Mouse (Mus musculus) hindbrain, embryonic 16.5 days (tissue): Measurements from ENCODE around the gene Stk32c. TPM values are rescaled to one million over a fixed set of nuclear protein-coding genes. Genes with fewer than 3 reads are reported as not detected.

ENCODE experiments used
- ATAC-seq: fragments of 200-750 bp; cut with Nextera tagmentation; 2 replicates; pipeline ENCODE4 v1.8.0; 2017; ENCODE audit warnings: moderate TSS enrichment, moderate library complexity
- H3K27ac ChIP-seq: fragments of 300-500 bp; sonication (generic); 2 replicates; pipeline ENCODE4 v1.5.1; 2014; ENCODE audit warnings: low read depth, mild to moderate bottlenecking, control low read depth, low read length, moderate library complexity
- H3K27me3 ChIP-seq: fragments of 300-500 bp; sonication (generic); replicated peaks from 2 replicates; pipeline ENCODE4 v1.6.1; 2014; ENCODE audit warnings: low read length; ENCODE audit not compliant: control insufficient read depth, insufficient read depth
- H3K36me3 ChIP-seq: fragments of 300-500 bp; sonication (generic); 2 replicates; pipeline ENCODE4 v1.6.1; 2014; ENCODE audit warnings: mild to moderate bottlenecking, low read length, moderate library complexity, mixed read lengths; ENCODE audit not compliant: control insufficient read depth, insufficient read depth
- H3K4me1 ChIP-seq: fragments of 300-500 bp; sonication (generic); 2 replicates; pipeline ENCODE4 v1.6.1; 2014; ENCODE audit warnings: low read depth, low read length; ENCODE audit not compliant: control insufficient read depth, insufficient read depth
- H3K4me2 ChIP-seq: fragments of 300-500 bp; sonication (generic); 2 replicates; pipeline ENCODE4 v1.6.1; 2014; ENCODE audit warnings: mild to moderate bottlenecking, low read length, control low read depth, moderate library complexity
- H3K4me3 ChIP-seq: fragments of 300-500 bp; sonication (generic); 2 replicates; pipeline ENCODE4 v1.5.1; 2014; ENCODE audit warnings: mild to moderate bottlenecking, low read length, control low read depth, moderate library complexity
- H3K9ac ChIP-seq: fragments of 300-500 bp; sonication (generic); 2 replicates; pipeline ENCODE4 v1.6.1; 2014; ENCODE audit warnings: low read depth, mild to moderate bottlenecking, control low read depth, low read length, moderate library complexity
- H3K9me3 ChIP-seq: fragments of 300-500 bp; sonication (generic); 2 replicates; pipeline ENCODE4 v1.6.1; 2014; ENCODE audit warnings: mild to moderate bottlenecking, low read length, moderate library complexity; ENCODE audit not compliant: control insufficient read depth
- WGBS: fragments of 180-500 bp; shearing (Covaris S2); extraction: QIAGEN DNeasy Blood & Tissue Kit; methylation state at CpG from one replicate; pipeline ENCODE4 v1.1.7; 2014; 5-methylcytosine and 5-hydroxymethylcytosine counted together
- polyA plus RNA-seq: library from polyadenylated mRNA; unstranded; fragments of >200 nt; fragmentation: Nextera tagmentation; extraction: Ambion mirVana; gene quantifications from 2 replicates; pipeline ENCODE4 v1.2.1, GENCODE M21; 2015

The Stk32c gene
- polyA plus RNA-seq, 1 experiment from 2014 or later = 3.0 TPM

- H3K4me3 ChIP-seq = no peak overlapping the region
- ATAC-seq = no peak
- WGBS = 72% methylated on average over 3 of the region's 3 CpGs
These were observed 111.3 kb downstream of the Stk32c start for GRCm38 (mm10) chr7:139101826-139102225.

GRCm38 (mm10) chr7:139101286-139101804 is 111.8 kb downstream of the Stk32c start:
- Histone ChIP-seq H3K27ac (0 out of 2 replicates have a peak overlapping the region, but pooled peaks have one; percentile 29), H3K4me2 (no peak overlapping the region), H3K4me3 (no peak overlapping the region), H3K36me3 (peaks cover 11% of the 10 kb centered on the region), H3K9ac (no peak overlapping the region), H3K4me1 (no peaks in the 10 kb centered on the region), H3K27me3 (no peaks in the 10 kb centered on the region), H3K9me3 (no peaks in the 10 kb centered on the region)
- WGBS = 76% methylated on average over 10 of the region's 10 CpGs
- ATAC-seq = no peak

More at GRCm38 (mm10) chr7:139101826-139102225, 111.3 kb downstream of the Stk32c start:
- Histone ChIP-seq H3K9me3 (no peaks in the 10 kb centered on the region), H3K9ac (no peak overlapping the region), H3K27ac (no peak overlapping the region), H3K4me1 (no peaks in the 10 kb centered on the region), H3K36me3 (peaks cover 11% of the 10 kb centered on the region), H3K27me3 (no peaks in the 10 kb centered on the region), H3K4me2 (no peak overlapping the region)

- Histone ChIP-seq H3K27me3 (no peaks in the 10 kb centered on the region), H3K36me3 (peaks cover 11% of the 10 kb centered on the region), H3K4me1 (no peaks in the 10 kb centered on the region), H3K9me3 (no peaks in the 10 kb centered on the region), H3K27ac (no peak overlapping the region), H3K4me2 (no peak overlapping the region), H3K9ac (no peak overlapping the region), H3K4me3 (no peak overlapping the region)
- ATAC-seq = no peak
- WGBS = 68% methylated on average over 12 of the region's 12 CpGs
These were observed 112.5 kb downstream of the Stk32c start for GRCm38 (mm10) chr7:139100531-139101095.

GRCm38 (mm10) chr7:139096399-139096798 is 116.7 kb downstream of the Stk32c start:
- no peak overlapping the region for H3K27ac ChIP-seq
- ATAC-seq = no peak
- H3K4me1 ChIP-seq = no peaks in the 10 kb centered on the region
- H3K9me3 ChIP-seq = no peaks in the 10 kb centered on the region
- H3K27me3 ChIP-seq = no peaks in the 10 kb centered on the region
- H3K36me3 ChIP-seq = peaks cover 26% of the 10 kb centered on the region
- no peak overlapping the region for H3K4me3 ChIP-seq
- 90% methylated on average over 6 of the region's 6 CpGs for WGBS
- no peak overlapping the region for H3K4me2 ChIP-seq
- no peak overlapping the region for H3K9ac ChIP-seq

- Histone ChIP-seq H3K9ac (no peak overlapping the region; the same call in 1 of the 2 replicates), H3K27ac (no peak overlapping the region), H3K4me1 (no peaks in the 10 kb centered on the region; the same call in none of the 2 replicates), H3K36me3 (peaks cover 33% of the 10 kb centered on the region), H3K4me3 (no peak overlapping the region), H3K4me2 (no peak overlapping the region), H3K27me3 (no peaks in the 10 kb centered on the region), H3K9me3 (no peaks in the 10 kb centered on the region)
- ATAC-seq = no peak
- 82% methylated on average over 7 of the region's 7 CpGs for WGBS
These were observed 117.8 kb downstream of the Stk32c start for GRCm38 (mm10) chr7:139095282-139095681.

- no peaks in the 10 kb centered on the region for H3K27me3 ChIP-seq
- ATAC-seq = no peak
- H3K9ac ChIP-seq = no peak overlapping the region
- no peak overlapping the region for H3K4me2 ChIP-seq
- peaks cover 4% of the 10 kb centered on the region for H3K4me1 ChIP-seq
- H3K4me3 ChIP-seq = no peak overlapping the region
- H3K9me3 ChIP-seq = no peaks in the 10 kb centered on the region
- H3K27ac ChIP-seq = no peak overlapping the region
- 73% methylated on average over 6 of the region's 6 CpGs for WGBS
- peaks cover 32% of the 10 kb centered on the region for H3K36me3 ChIP-seq
These were observed 118.3 kb downstream of the Stk32c start for GRCm38 (mm10) chr7:139094761-139095160.

GRCm38 (mm10) chr7:139093781-139094180 is 119.3 kb downstream of the Stk32c start:
- no peak for ATAC-seq
- 84% methylated on average over 7 of the region's 7 CpGs for WGBS
- peaks cover 9% of the 10 kb centered on the region for H3K4me1 ChIP-seq
- H3K4me3 ChIP-seq = no peak overlapping the region
- H3K9ac ChIP-seq = no peak overlapping the region
- no peaks in the 10 kb centered on the region for H3K27me3 ChIP-seq
- no peaks in the 10 kb centered on the region for H3K9me3 ChIP-seq
- peaks cover 28% of the 10 kb centered on the region for H3K36me3 ChIP-seq
- no peak overlapping the region for H3K4me2 ChIP-seq
- H3K27ac ChIP-seq = no peak overlapping the region

- no peak for ATAC-seq
- Histone ChIP-seq H3K36me3 (peaks cover 25% of the 10 kb centered on the region), H3K27ac (no peak overlapping the region), H3K9me3 (no peaks in the 10 kb centered on the region), H3K4me1 (peaks cover 14% of the 10 kb centered on the region), H3K9ac (no peak overlapping the region), H3K4me3 (no peak overlapping the region), H3K4me2 (no peak overlapping the region), H3K27me3 (no peaks in the 10 kb centered on the region)
- WGBS = 78% methylated on average over 5 of the region's 5 CpGs
These were observed 120.0 kb downstream of the Stk32c start for GRCm38 (mm10) chr7:139093124-139093523.

- Histone ChIP-seq H3K27ac (no peak overlapping the region), H3K9ac (no peak overlapping the region), H3K27me3 (no peaks in the 10 kb centered on the region), H3K4me2 (no peak overlapping the region), H3K9me3 (no peaks in the 10 kb centered on the region), H3K36me3 (peaks cover 22% of the 10 kb centered on the region), H3K4me3 (no peak overlapping the region), H3K4me1 (peaks cover 19% of the 10 kb centered on the region)
- WGBS = 94% methylated on average over 5 of the region's 5 CpGs
- no peak for ATAC-seq
These were observed 120.4 kb downstream of the Stk32c start for GRCm38 (mm10) chr7:139092676-139093075.
